Mouse (Mus musculus): ENCODE results near the gene Tas2r137. TPM values are rescaled to one million over a fixed set of nuclear protein-coding genes. Genes with fewer than 3 reads are reported as not detected.

Gene Tas2r137
- polyA plus RNA-seq, 1 experiment from 2014 or later: not detected

- Histone ChIP-seq H3K27me3 (ENCODE audit: control insufficient read depth, insufficient read depth, low read depth, low read length) (no peaks in the 10 kb centered on the region), H3K27ac (ENCODE audit: low read length) (no peak overlapping the region), H3K4me2 (ENCODE audit: low read depth, low read length) (no peak overlapping the region), H3K9me3 (ENCODE audit: control insufficient read depth, low read length) (no peaks in the 10 kb centered on the region), H3K4me1 (replicated peaks; ENCODE audit: control insufficient read depth, insufficient read depth, low read length) (peaks cover 4% of the 10 kb centered on the region), H3K36me3 (ENCODE audit: control insufficient read depth, insufficient read depth, low read length) (peaks cover 39% of the 10 kb centered on the region), H3K4me3 (ENCODE audit: low read length) (no peak overlapping the region), H3K9ac (ENCODE audit: low read length) (no peak overlapping the region)
- WGBS: 88% methylated on average over 4 of the region's 4 CpGs
- ATAC-seq (ENCODE audit: low read depth): no peak
Observed at GRCm38 (mm10) chr6:40476132-40476531, 14.9 kb upstream of the Tas2r137 start.

DNA sequence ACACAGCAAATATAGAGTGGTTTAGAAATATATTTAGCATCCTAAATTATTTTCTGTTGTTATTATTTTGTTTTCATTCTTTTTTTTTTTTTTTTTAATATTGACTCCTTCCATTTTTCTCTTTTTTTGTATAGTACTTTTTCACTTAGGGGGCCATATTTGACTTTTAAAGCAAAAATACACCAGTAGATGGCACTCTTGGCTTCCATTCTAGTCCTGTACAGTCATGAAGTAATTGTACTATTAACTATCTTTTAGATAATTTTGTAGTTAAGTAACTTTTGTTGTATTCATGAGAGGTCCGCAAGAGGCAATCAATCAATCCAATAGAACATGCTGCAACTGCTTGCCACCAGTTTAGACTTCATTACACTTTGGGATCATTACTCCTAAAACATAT is 11.3 kb upstream of the Tas2r137 start:
- H3K36me3 ChIP-seq (ENCODE audit: control insufficient read depth, insufficient read depth, low read length): peaks cover 55% of the 10 kb centered on the region
- H3K4me2 ChIP-seq (ENCODE audit: low read depth, low read length): no peak overlapping the region
- no peak for ATAC-seq (ENCODE audit: low read depth)
- H3K27me3 ChIP-seq (ENCODE audit: control insufficient read depth, insufficient read depth, low read depth, low read length): no peaks in the 10 kb centered on the region
- H3K9ac ChIP-seq (ENCODE audit: low read length): no peak overlapping the region
- no peak overlapping the region for H3K27ac ChIP-seq (ENCODE audit: low read length)
- no peaks in the 10 kb centered on the region for H3K9me3 ChIP-seq (ENCODE audit: control insufficient read depth, low read length)
- H3K4me3 ChIP-seq (ENCODE audit: low read length): no peak overlapping the region
- WGBS: 76% methylated on average over 1 of the region's 1 CpGs
- no peaks in the 10 kb centered on the region for H3K4me1 ChIP-seq (replicated peaks; ENCODE audit: control insufficient read depth, insufficient read depth, low read length)

DNA sequence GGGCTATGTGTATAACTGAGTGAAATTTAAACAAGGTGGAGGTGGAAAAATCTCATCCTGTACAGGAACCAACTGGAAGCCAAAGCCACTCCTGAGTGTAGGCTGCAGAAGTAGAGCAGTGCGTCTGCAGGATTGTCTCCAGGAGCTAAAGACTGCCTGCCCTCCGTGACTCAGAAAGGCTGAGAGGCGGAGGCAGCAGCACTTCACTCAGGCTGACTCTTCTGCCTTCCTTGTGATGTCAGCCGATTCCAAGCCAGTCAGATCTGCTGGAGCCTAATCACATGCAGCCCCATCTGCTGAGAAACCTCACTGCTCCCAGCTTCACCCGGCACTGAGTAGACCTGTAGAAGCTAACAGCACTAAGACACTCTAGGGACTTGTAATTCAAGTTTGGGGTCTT is 8.7 kb upstream of the Tas2r137 start:
- Histone ChIP-seq H3K9ac (ENCODE audit: low read length) (no peak overlapping the region), H3K4me2 (ENCODE audit: low read depth, low read length) (no peak overlapping the region), H3K9me3 (ENCODE audit: control insufficient read depth, low read length) (no peaks in the 10 kb centered on the region), H3K27me3 (ENCODE audit: control insufficient read depth, insufficient read depth, low read depth, low read length) (no peaks in the 10 kb centered on the region), H3K4me1 (replicated peaks; ENCODE audit: control insufficient read depth, insufficient read depth, low read length) (no peaks in the 10 kb centered on the region), H3K4me3 (ENCODE audit: low read length) (no peak overlapping the region), H3K36me3 (ENCODE audit: control insufficient read depth, insufficient read depth, low read length) (peaks cover 39% of the 10 kb centered on the region), H3K27ac (ENCODE audit: low read length) (no peak overlapping the region)
- WGBS: 95% methylated on average over 5 of the region's 5 CpGs
- ATAC-seq (ENCODE audit: low read depth): no peak

GRCm38 (mm10) chr6:40493229-40493628 is 2.2 kb downstream of the Tas2r137 start, which contains the start of gene Tas2r108:
Gene Tas2r108, plus strand, starts transcription at chr6:40493529.
- no peaks in the 10 kb centered on the region for H3K4me1 ChIP-seq (replicated peaks; ENCODE audit: control insufficient read depth, insufficient read depth, low read length)
- H3K9ac ChIP-seq (ENCODE audit: low read length): no peak within 1 kb of the TSS
- H3K4me3 ChIP-seq (ENCODE audit: low read length): no peak within 1 kb of the TSS
- WGBS: 91% methylated on average over 3 of the region's 3 CpGs
- H3K9me3 ChIP-seq (ENCODE audit: control insufficient read depth, low read length): no peaks in the 10 kb centered on the region
- ATAC-seq (ENCODE audit: low read depth): no peak
- no peaks in the 10 kb centered on the region for H3K27me3 ChIP-seq (ENCODE audit: control insufficient read depth, insufficient read depth, low read depth, low read length)
- H3K27ac ChIP-seq (ENCODE audit: low read length): no peak within 1 kb of the TSS
- no peaks in the 10 kb centered on the region for H3K36me3 ChIP-seq (ENCODE audit: control insufficient read depth, insufficient read depth, low read length)
- no peak within 1 kb of the TSS for H3K4me2 ChIP-seq (ENCODE audit: low read depth, low read length)

- Histone ChIP-seq H3K9me3 (ENCODE audit: control insufficient read depth, low read length) (no peaks in the 10 kb centered on the region), H3K4me3 (ENCODE audit: low read length) (no peak within 1 kb of the TSS), H3K4me1 (replicated peaks; ENCODE audit: control insufficient read depth, insufficient read depth, low read length) (no peaks in the 10 kb centered on the region), H3K27ac (ENCODE audit: low read length) (no peak within 1 kb of the TSS), H3K4me2 (ENCODE audit: low read depth, low read length) (no peak within 1 kb of the TSS), H3K36me3 (ENCODE audit: control insufficient read depth, insufficient read depth, low read length) (no peaks in the 10 kb centered on the region), H3K9ac (ENCODE audit: low read length) (no peak within 1 kb of the TSS), H3K27me3 (ENCODE audit: control insufficient read depth, insufficient read depth, low read depth, low read length) (no peaks in the 10 kb centered on the region)
- no peak for ATAC-seq (ENCODE audit: low read depth)
- 63% methylated on average over 1 of the region's 1 CpGs for WGBS
Observed at GRCm38 (mm10) chr6:40519408-40519807, 28.4 kb downstream of the Tas2r137 start, which contains the start of gene Prss37. Gene Prss37, minus strand, starts transcription at chr6:40519508.

Other genes with a start within 250 kb of the Tas2r137 start
- 38.3 and 41.1 TPM in 2 replicates for gene Agk, start 166.1 kb upstream of the Tas2r137 start, polyA plus RNA-seq (2015; fragmentation: Nextera tagmentation; extraction: Ambion mirVana)
- gene E330009J07Rik, start 55.1 kb upstream of the Tas2r137 start, polyA plus RNA-seq (2015; fragmentation: Nextera tagmentation; extraction: Ambion mirVana): 8.6 and 9.6 TPM in 2 replicates
- 0.08 TPM in 1 of 2 replicates, not detected in the other for gene Wee2, start 52.1 kb upstream of the Tas2r137 start, polyA plus RNA-seq (2015; fragmentation: Nextera tagmentation; extraction: Ambion mirVana)
- 130 and 142 TPM in 2 replicates for gene Ssbp1, start 19.9 kb upstream of the Tas2r137 start, polyA plus RNA-seq (2015; fragmentation: Nextera tagmentation; extraction: Ambion mirVana)
- gene Tas2r108, start 2.3 kb downstream of the Tas2r137 start, polyA plus RNA-seq (2015; fragmentation: Nextera tagmentation; extraction: Ambion mirVana): not detected in 2 replicates
- not detected in 2 replicates for gene Prss37, start 28.3 kb downstream of the Tas2r137 start, polyA plus RNA-seq (2015; fragmentation: Nextera tagmentation; extraction: Ambion mirVana)
- gene Olfr461, start 63.8 kb downstream of the Tas2r137 start, polyA plus RNA-seq (2015; fragmentation: Nextera tagmentation; extraction: Ambion mirVana): not detected in 2 replicates
- not detected in 2 replicates for gene Olfr460, start 78.3 kb downstream of the Tas2r137 start, polyA plus RNA-seq (2015; fragmentation: Nextera tagmentation; extraction: Ambion mirVana)
- gene Clec5a, start 94.6 kb downstream of the Tas2r137 start, polyA plus RNA-seq (2015; fragmentation: Nextera tagmentation; extraction: Ambion mirVana): 1.6 and 1.9 TPM in 2 replicates
- gene Tas2r138, start 122.1 kb downstream of the Tas2r137 start, polyA plus RNA-seq (2015; fragmentation: Nextera tagmentation; extraction: Ambion mirVana): not detected in 2 replicates
- 0.15 and 0.29 TPM in 2 replicates for gene Mgam, start 137.6 kb downstream of the Tas2r137 start, polyA plus RNA-seq (2015; fragmentation: Nextera tagmentation; extraction: Ambion mirVana)

Data from lung, embryonic 16.5 days (tissue).